Mouse (Mus musculus): Measurements from ENCODE around the gene Vamp9.

- TF ChIP-seq POLR2A (IDR thresholded peaks at IDR 0.05; ENCODE audit: control insufficient read depth in 1 of 2, insufficient read depth in 1 of 2, low read depth in 1 of 2, low read length in 2 of 2, poor library complexity in 1 of 2), result no peak
- TF ChIP-seq SIN3A (IDR thresholded peaks at IDR 0.05; ENCODE audit: low read length), result no peak
- TF ChIP-seq EP300 (IDR thresholded peaks at IDR 0.05; ENCODE audit: low read depth in 1 of 2, low read length in 2 of 2), result no peak
- no peak for TF ChIP-seq MAX (IDR thresholded peaks at IDR 0.05; ENCODE audit: low read length)
- TF ChIP-seq POLR2AphosphoS5 (IDR thresholded peaks at IDR 0.05; ENCODE audit: borderline replicate concordance, low read depth, low read length), result no peak
- TF ChIP-seq POLR2AphosphoS2 (IDR thresholded peaks at IDR 0.05; ENCODE audit: low read length), result no peak
- TF ChIP-seq GATA1 (IDR thresholded peaks at IDR 0.05; ENCODE audit: low read depth, low read length), result no peak
- no peak for TF ChIP-seq TCF12 (IDR thresholded peaks at IDR 0.05; ENCODE audit: low read depth, low read length)
- TF ChIP-seq BHLHE40 (IDR thresholded peaks at IDR 0.05; ENCODE audit: borderline replicate concordance, low read depth, low read length), result no peak
- no peak for TF ChIP-seq E2F4 (IDR thresholded peaks at IDR 0.05; ENCODE audit: borderline replicate concordance, low read depth, low read length)
- no peak for TF ChIP-seq CTCF (IDR thresholded peaks at IDR 0.05 in 2 of 3, conservative IDR thresholded peaks at IDR 0.05 in 1 of 3; ENCODE audit: control insufficient read depth in 1 of 3, insufficient read depth in 1 of 3, low read depth in 2 of 3, low read length in 3 of 3, poor library complexity in 1 of 3, severe bottlenecking in 1 of 3)
- no peak for TF ChIP-seq JUND (IDR thresholded peaks at IDR 0.05; ENCODE audit: low read depth, low read length)
These were observed 9.4 kb downstream of the Vamp9 start for GRCm38 (mm10) chr5:99915494-99915893.
